Mouse (Mus musculus): ENCODE measurements at regions not wholly inside any gene's neighbourhood (a gene's known extent, or its start where the extent isn't known, plus 50 kb on each side); places are given as distances from the start of the nearest gene placed in this dataset.

DNA sequence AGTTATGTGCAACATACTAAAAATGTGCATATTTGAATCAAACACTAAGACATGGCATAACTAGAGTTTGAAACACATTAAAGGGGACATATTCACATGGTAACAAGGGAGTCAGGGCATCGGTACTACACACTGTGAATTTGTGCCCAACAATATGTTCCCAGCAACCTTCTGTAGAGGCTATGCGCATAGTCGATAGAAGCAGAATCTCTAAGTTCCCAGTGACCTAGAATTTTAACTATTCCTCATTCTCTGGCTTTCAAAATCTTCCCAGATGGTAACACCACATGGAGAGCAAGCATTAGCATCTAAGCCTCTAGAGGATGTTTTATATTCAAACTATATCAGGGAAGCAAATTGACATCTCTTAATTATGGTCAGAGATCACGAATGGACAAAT lies 1614.7 kb downstream of the Stim2 start:
- DNase-seq (ENCODE audit: extremely low spot score in 1 of 2, low spot score in 2 of 2), result peak in 1 of 2 experiments; percentile 3
- intact Hi-C loops (cut with DNase I), result no loop called here
